9 mouse cellular contexts compared by ENCODE assay signal in genomic region chr10:119453431-119454105, GRCm38 (mm10). TPM values are rescaled to one million over a fixed set of nuclear protein-coding genes. Genes with fewer than 3 reads are reported as not detected.
DNase-seq lines count a peak whose midpoint lies in the region; ATAC-seq and TF ChIP-seq lines count a peak whose summit lies in the region.
"Had no signal": no experiment of that assay in that cellular context is flagged by ENCODE, and none has a peak within 500 bp of the region (broad histone marks: within the 10 kb centered on the region; RNA-seq: fewer than 3 reads in every experiment).

Grip1 (plus strand) TSS chr10:119453830.

- H3K27ac ChIP-seq in forebrain, embryonic 10.5 days, result peak within 1 kb of the TSS; percentile 96
- H3K27ac ChIP-seq in hindbrain, postnatal 0 days, result peak within 1 kb of the TSS; percentile 79
- H3K27ac ChIP-seq in midbrain, embryonic 10.5 days (replicated peaks), result peak within 1 kb of the TSS; percentile 97

- no peaks in the 10 kb centered on the region for H3K9me3 ChIP-seq in forebrain, embryonic 10.5 days
- no peaks in the 10 kb centered on the region for H3K9me3 ChIP-seq in hindbrain, postnatal 0 days (ENCODE audit: low read length)
- no peaks in the 10 kb centered on the region for H3K9me3 ChIP-seq in midbrain, embryonic 10.5 days (replicated peaks)

- peaks cover 25% of the 10 kb centered on the region for H3K4me1 ChIP-seq in forebrain, embryonic 10.5 days
- peaks cover 9% of the 10 kb centered on the region; the same call in 1 of the 2 replicates for H3K4me1 ChIP-seq in hindbrain, postnatal 0 days (ENCODE audit: insufficient read depth, low read length)
- H3K4me1 ChIP-seq in midbrain, embryonic 10.5 days, result peaks cover 36% of the 10 kb centered on the region

- H3K9ac ChIP-seq in hindbrain, postnatal 0 days (replicated peaks; ENCODE audit: low read length), result peak within 1 kb of the TSS; percentile 78

- peaks cover 18% of the 10 kb centered on the region for H3K27me3 ChIP-seq in forebrain, embryonic 10.5 days (ENCODE audit: poor library complexity, severe bottlenecking)
- H3K27me3 ChIP-seq in hindbrain, postnatal 0 days (ENCODE audit: insufficient read depth, low read length), result no peaks in the 10 kb centered on the region
- H3K27me3 ChIP-seq in midbrain, embryonic 10.5 days (ENCODE audit: low read depth, poor library complexity, severe bottlenecking), result peaks cover 12% of the 10 kb centered on the region
- H3K27me3 ChIP-seq: CH12.LX had no signal

- intact Hi-C loops in left cerebral cortex, postnatal 25 days (cut with DNase I), result loop anchor here (10.0 kb wide), 1 partner anchor 181 kb away; no protein-coding TSS in a partner anchor

- peak within 1 kb of the TSS; percentile 95 for H3K4me2 ChIP-seq in hindbrain, postnatal 0 days (ENCODE audit: low read depth, low read length)

- ATAC-seq in hindbrain, postnatal 0 days, result peak; percentile 89

- H3K4me3 ChIP-seq in forebrain, embryonic 10.5 days, result peak within 1 kb of the TSS; percentile 82
- H3K4me3 ChIP-seq in hindbrain, postnatal 0 days (ENCODE audit: low read length), result peak within 1 kb of the TSS; percentile 88
- peak within 1 kb of the TSS; percentile 90 for H3K4me3 ChIP-seq in midbrain, embryonic 10.5 days

- no peaks in the 10 kb centered on the region for H3K36me3 ChIP-seq in forebrain, embryonic 10.5 days (replicated peaks)
- H3K36me3 ChIP-seq in hindbrain, postnatal 0 days (ENCODE audit: insufficient read depth, low read length), result no peaks in the 10 kb centered on the region
- H3K36me3 ChIP-seq in midbrain, embryonic 10.5 days, result no peaks in the 10 kb centered on the region

- under 1% methylated on average over 61 of the region's 84 CpGs for WGBS in forebrain, embryonic 10.5 days
- WGBS in hindbrain, postnatal 0 days, result 5% methylated on average over 47 of the region's 84 CpGs
- WGBS in midbrain, embryonic 10.5 days, result under 1% methylated on average over 67 of the region's 84 CpGs

- DNase-seq in gastrocnemius, postnatal 4 days (ENCODE audit: low spot score in 2 of 2), result peak; percentile 24 to 27
- DNase-seq in gastrocnemius, adult 8-10 months (ENCODE audit: low spot score in 2 of 2), result no peak
- DNase-seq in adrenal gland, postnatal 36 days, result peak; percentile 29 to 30
- peak; percentile 80 for DNase-seq in forebrain, embryonic 10.5 days (ENCODE audit: extremely low spot score, low spot score)
- peak; percentile 73 for DNase-seq in hindbrain, postnatal 0 days (ENCODE audit: low spot score)
- peak; percentile 24 to 45 for DNase-seq in left cerebral cortex, postnatal 25 days (ENCODE audit: low spot score in 2 of 2)
- DNase-seq in midbrain, embryonic 10.5 days (ENCODE audit: low spot score), result peak; percentile 84
- peak; percentile 60 for DNase-seq in testis, postnatal 10 days (ENCODE audit: low spot score)

- no peak for TF ChIP-seq CTCF in hindbrain, postnatal 0 days (IDR thresholded peaks at IDR 0.05; ENCODE audit: low read depth)

RNA-seq across cellular contexts. Expression of gene Grip1, which starts in this region (rescaled TPM):
- 1 to 10 TPM; 2.0 to 2.2 TPM for total RNA-seq in gastrocnemius, postnatal 4 days (2021)
- not detected for total RNA-seq in gastrocnemius, adult 8-10 months (2022)
- under 1 TPM; 0.53 to 0.79 TPM for total RNA-seq in adrenal gland, postnatal 36 days (2021)
- polyA plus RNA-seq in forebrain, embryonic 10.5 days (2016; fragmentation: Nextera tagmentation; extraction: Ambion mirVana), result 4.3 and 5.2 TPM in 2 replicates
- total RNA-seq in hindbrain, postnatal 0 days (2014; rRNA removed), result 31.2 and 38.1 TPM in 2 replicates
- polyA plus RNA-seq in hindbrain, postnatal 0 days (2015; fragmentation: Nextera tagmentation; extraction: Ambion mirVana), result 14.3 and 15.1 TPM in 2 replicates
- total RNA-seq in left cerebral cortex, postnatal 25 days (2021), result 10 to 100 TPM; 19.6 to 20.5 TPM
- 5.0 and 5.7 TPM in 2 replicates for polyA plus RNA-seq in midbrain, embryonic 10.5 days (2016; fragmentation: Nextera tagmentation; extraction: Ambion mirVana)

Comparison
In these comparisons a context has a peak if more than half of its experiments do, and no peak if none do; other contexts are left out.
1. RNA of gene Grip1 (total RNA-seq): 31.2 to 38.1 TPM in hindbrain, postnatal 0 days and 19.6 to 20.5 TPM in left cerebral cortex, postnatal 25 days; 2.0 to 2.2 TPM in gastrocnemius, postnatal 4 days, 0.53 to 0.79 TPM in adrenal gland, postnatal 36 days and not detected in gastrocnemius, adult 8-10 months; every median in the first group is over 4 times any median in the second.
2. DNase-seq: peak in gastrocnemius, postnatal 4 days (2 of 2), forebrain, embryonic 10.5 days (single experiment), hindbrain, postnatal 0 days (single experiment), left cerebral cortex, postnatal 25 days (2 of 2), midbrain, embryonic 10.5 days (single experiment) and testis, postnatal 10 days (single experiment); none in gastrocnemius, adult 8-10 months (0 of 2).
3. Peak in DNase-seq in adrenal gland, postnatal 36 days; RNA of the gene not detected or under 1 TPM.
4. Peak in every context shown above with its lines, with median percentiles within 50 percentile points of each other: H3K27ac ChIP-seq and H3K4me3 ChIP-seq.